Mouse (Mus musculus): ENCODE data around the gene Ranbp17.
"Not testable (repeated sequence)": the region's sequence is repeated elsewhere in the genome, so short reads cannot be mapped to it uniquely, and the experiment has no call there.

The Ranbp17 gene

GRCm38 (mm10) chr11:33513376-33513991 is at the start of gene Ranbp17:
Gene Ranbp17, minus strand, starts transcription at chr11:33513746.
- no peak for DNase-seq (ENCODE audit: extremely low read depth, low read depth, low spot score)

- no peak for DNase-seq (ENCODE audit: extremely low read depth, low read depth, low spot score)
These were observed 40.6 kb upstream of the Ranbp17 start for GRCm38 (mm10) chr11:33554123-33554522.

GRCm38 (mm10) chr11:33550861-33551560 is 37.5 kb upstream of the Ranbp17 start:
- no peak for DNase-seq (ENCODE audit: extremely low read depth, low read depth, low spot score)

GRCm38 (mm10) chr11:33547386-33547785 is 33.8 kb upstream of the Ranbp17 start:
- no peak for DNase-seq (ENCODE audit: extremely low read depth, low read depth, low spot score)

GRCm38 (mm10) chr11:33544945-33545344 is 31.4 kb upstream of the Ranbp17 start:
- DNase-seq (ENCODE audit: extremely low read depth, low read depth, low spot score), result no peak

GRCm38 (mm10) chr11:33544121-33544520 is 30.6 kb upstream of the Ranbp17 start:
- no peak for DNase-seq (ENCODE audit: extremely low read depth, low read depth, low spot score)

GRCm38 (mm10) chr11:33537390-33538125 is 24.0 kb upstream of the Ranbp17 start:
- DNase-seq (ENCODE audit: extremely low read depth, low read depth, low spot score), result no peak

- DNase-seq (ENCODE audit: extremely low read depth, low read depth, low spot score), result no peak
These were observed 23.1 kb upstream of the Ranbp17 start for GRCm38 (mm10) chr11:33536636-33537035.

- DNase-seq (ENCODE audit: extremely low read depth, low read depth, low spot score), result no peak
These were observed 21.0 kb upstream of the Ranbp17 start for GRCm38 (mm10) chr11:33534541-33534940.

GRCm38 (mm10) chr11:33533577-33533976 is 20.0 kb upstream of the Ranbp17 start:
- no peak for DNase-seq (ENCODE audit: extremely low read depth, low read depth, low spot score)

GRCm38 (mm10) chr11:33529576-33529975 is 16.0 kb upstream of the Ranbp17 start:
- no peak for DNase-seq (ENCODE audit: extremely low read depth, low read depth, low spot score)

- DNase-seq (ENCODE audit: extremely low read depth, low read depth, low spot score), result peak; percentile 7
These were observed 631 bp downstream of the Ranbp17 start for GRCm38 (mm10) chr11:33512854-33513375.

- DNase-seq (ENCODE audit: extremely low read depth, low read depth, low spot score), result no peak
These were observed 4.1 kb downstream of the Ranbp17 start for GRCm38 (mm10) chr11:33509401-33509800.

- DNase-seq (ENCODE audit: extremely low read depth, low read depth, low spot score), result no peak
These were observed 27.8 kb downstream of the Ranbp17 start for GRCm38 (mm10) chr11:33485746-33486145.

- no peak for DNase-seq (ENCODE audit: extremely low read depth, low read depth, low spot score)
These were observed 33.1 kb downstream of the Ranbp17 start for GRCm38 (mm10) chr11:33480410-33480809.

- DNase-seq (ENCODE audit: extremely low read depth, low read depth, low spot score), result no peak
These were observed 34.3 kb downstream of the Ranbp17 start for GRCm38 (mm10) chr11:33479209-33479608.

- no peak for DNase-seq (ENCODE audit: extremely low read depth, low read depth, low spot score)
These were observed 36.9 kb downstream of the Ranbp17 start for GRCm38 (mm10) chr11:33476634-33477033.

- DNase-seq (ENCODE audit: extremely low read depth, low read depth, low spot score), result no peak
These were observed 52.4 kb downstream of the Ranbp17 start for GRCm38 (mm10) chr11:33461172-33461571.

- no peak for DNase-seq (ENCODE audit: extremely low read depth, low read depth, low spot score)
These were observed 59.5 kb downstream of the Ranbp17 start for GRCm38 (mm10) chr11:33454069-33454468.

- DNase-seq (ENCODE audit: extremely low read depth, low read depth, low spot score), result no peak
These were observed 79.7 kb downstream of the Ranbp17 start for GRCm38 (mm10) chr11:33433813-33434212.

- not testable (repeated sequence) for DNase-seq (ENCODE audit: extremely low read depth, low read depth, low spot score)
These were observed 85.3 kb downstream of the Ranbp17 start for GRCm38 (mm10) chr11:33428238-33428637.

- DNase-seq (ENCODE audit: extremely low read depth, low read depth, low spot score), result not testable (repeated sequence)
These were observed 85.8 kb downstream of the Ranbp17 start for GRCm38 (mm10) chr11:33427789-33428188.
